Mouse (Mus musculus): Measurements from ENCODE around the gene Glud1. TPM values are rescaled to one million over a fixed set of nuclear protein-coding genes. Genes with fewer than 3 reads are reported as not detected.

The Glud1 gene
- 72.7 and 78.6 TPM in 2 replicates for polyA plus RNA-seq (2014; fragmentation: Nextera tagmentation; extraction: Ambion mirVana)

GRCm38 (mm10) chr14:34310234-34310965, at the start of gene Glud1, which contains the start of gene Shld2:
TSS of gene Glud1 (plus strand) at chr14:34310727.
TSS of gene Shld2 (minus strand) at chr14:34310493.
- Histone ChIP-seq H3K4me2 (ENCODE audit: low read depth, low read length) (peak within 1 kb of the TSS; percentile 65), H3K27ac (replicated peaks; ENCODE audit: low read depth, low read length) (peak within 1 kb of the TSS; percentile 94), H3K36me3 (ENCODE audit: control insufficient read depth, insufficient read depth, low read length) (no peaks in the 10 kb centered on the region), H3K4me1 (ENCODE audit: control insufficient read depth, insufficient read depth, low read length) (peaks cover 18% of the 10 kb centered on the region), H3K4me3 (ENCODE audit: low read depth, low read length) (peak within 1 kb of the TSS; percentile 94), H3K27me3 (replicated peaks; ENCODE audit: control insufficient read depth, insufficient read depth, low read length) (no peaks in the 10 kb centered on the region), H3K9ac (ENCODE audit: low read depth, low read length) (peak within 1 kb of the TSS; percentile 97), H3K9me3 (ENCODE audit: control insufficient read depth, low read length) (no peaks in the 10 kb centered on the region)
- ATAC-seq (ENCODE audit: low read depth) (peak; percentile 95), DNase-seq (ENCODE audit: low spot score) (peak; percentile 97)
- WGBS, result under 1% methylated on average over 27 of the region's 100 CpGs

- WGBS, result 72% methylated on average over 9 of the region's 9 CpGs
- DNase-seq (ENCODE audit: low spot score), result no peak
Observed at GRCm38 (mm10) chr14:34268046-34268445, 42.5 kb upstream of the Glud1 start.

GRCm38 (mm10) chr14:34273280-34273679, 37.2 kb upstream of the Glud1 start:
- H3K36me3 ChIP-seq (ENCODE audit: control insufficient read depth, insufficient read depth, low read length), result no peaks in the 10 kb centered on the region
- ATAC-seq (ENCODE audit: low read depth) (no peak), DNase-seq (ENCODE audit: low spot score) (no peak)
- no peak overlapping the region for H3K4me2 ChIP-seq (ENCODE audit: low read depth, low read length)
- no peaks in the 10 kb centered on the region for H3K4me1 ChIP-seq (ENCODE audit: control insufficient read depth, insufficient read depth, low read length)
- no peaks in the 10 kb centered on the region for H3K27me3 ChIP-seq (replicated peaks; ENCODE audit: control insufficient read depth, insufficient read depth, low read length)
- no peak overlapping the region for H3K27ac ChIP-seq (replicated peaks; ENCODE audit: low read depth, low read length)
- H3K9ac ChIP-seq (ENCODE audit: low read depth, low read length), result no peak overlapping the region
- H3K9me3 ChIP-seq (ENCODE audit: control insufficient read depth, low read length), result no peaks in the 10 kb centered on the region
- WGBS, result 54% methylated on average over 2 of the region's 2 CpGs
- H3K4me3 ChIP-seq (ENCODE audit: low read depth, low read length), result no peak overlapping the region

More at GRCm38 (mm10) chr14:34268046-34268445, 42.5 kb upstream of the Glud1 start:
- Histone ChIP-seq H3K27ac (replicated peaks; ENCODE audit: low read depth, low read length) (no peak overlapping the region), H3K4me2 (ENCODE audit: low read depth, low read length) (no peak overlapping the region), H3K27me3 (replicated peaks; ENCODE audit: control insufficient read depth, insufficient read depth, low read length) (no peaks in the 10 kb centered on the region), H3K36me3 (ENCODE audit: control insufficient read depth, insufficient read depth, low read length) (no peaks in the 10 kb centered on the region), H3K9ac (ENCODE audit: low read depth, low read length) (no peak overlapping the region), H3K9me3 (ENCODE audit: control insufficient read depth, low read length) (no peaks in the 10 kb centered on the region), H3K4me3 (ENCODE audit: low read depth, low read length) (no peak overlapping the region), H3K4me1 (ENCODE audit: control insufficient read depth, insufficient read depth, low read length) (no peaks in the 10 kb centered on the region)
- no peak for ATAC-seq (ENCODE audit: low read depth)

GRCm38 (mm10) chr14:34274141-34274540, 36.4 kb upstream of the Glud1 start:
- Histone ChIP-seq H3K27me3 (replicated peaks; ENCODE audit: control insufficient read depth, insufficient read depth, low read length) (no peaks in the 10 kb centered on the region), H3K4me1 (ENCODE audit: control insufficient read depth, insufficient read depth, low read length) (no peaks in the 10 kb centered on the region), H3K4me2 (ENCODE audit: low read depth, low read length) (no peak overlapping the region), H3K9me3 (ENCODE audit: control insufficient read depth, low read length) (no peaks in the 10 kb centered on the region), H3K36me3 (ENCODE audit: control insufficient read depth, insufficient read depth, low read length) (no peaks in the 10 kb centered on the region), H3K4me3 (ENCODE audit: low read depth, low read length) (no peak overlapping the region), H3K9ac (ENCODE audit: low read depth, low read length) (no peak overlapping the region), H3K27ac (replicated peaks; ENCODE audit: low read depth, low read length) (no peak overlapping the region)
- 95% methylated on average over 3 of the region's 3 CpGs for WGBS
- no peak for ATAC-seq (ENCODE audit: low read depth)
- no peak for DNase-seq (ENCODE audit: low spot score)

GRCm38 (mm10) chr14:34275225-34275624, 35.3 kb upstream of the Glud1 start:
- Histone ChIP-seq H3K27ac (replicated peaks; ENCODE audit: low read depth, low read length) (no peak overlapping the region), H3K4me3 (ENCODE audit: low read depth, low read length) (no peak overlapping the region), H3K9me3 (ENCODE audit: control insufficient read depth, low read length) (no peaks in the 10 kb centered on the region), H3K9ac (ENCODE audit: low read depth, low read length) (no peak overlapping the region), H3K36me3 (ENCODE audit: control insufficient read depth, insufficient read depth, low read length) (no peaks in the 10 kb centered on the region), H3K4me2 (ENCODE audit: low read depth, low read length) (no peak overlapping the region), H3K27me3 (replicated peaks; ENCODE audit: control insufficient read depth, insufficient read depth, low read length) (no peaks in the 10 kb centered on the region), H3K4me1 (ENCODE audit: control insufficient read depth, insufficient read depth, low read length) (no peaks in the 10 kb centered on the region)
- DNase-seq (ENCODE audit: low spot score) (no peak), ATAC-seq (ENCODE audit: low read depth) (no peak)
- WGBS, result 82% methylated on average over 4 of the region's 4 CpGs

- 69% methylated on average over 4 of the region's 4 CpGs for WGBS
- ATAC-seq (ENCODE audit: low read depth), result no peak
- DNase-seq (ENCODE audit: low spot score), result no peak
- no peaks in the 10 kb centered on the region for H3K9me3 ChIP-seq (ENCODE audit: control insufficient read depth, low read length)
- H3K36me3 ChIP-seq (ENCODE audit: control insufficient read depth, insufficient read depth, low read length), result no peaks in the 10 kb centered on the region
- no peak overlapping the region for H3K4me3 ChIP-seq (ENCODE audit: low read depth, low read length)
- H3K27me3 ChIP-seq (replicated peaks; ENCODE audit: control insufficient read depth, insufficient read depth, low read length), result no peaks in the 10 kb centered on the region
- H3K4me2 ChIP-seq (ENCODE audit: low read depth, low read length), result no peak overlapping the region
- H3K27ac ChIP-seq (replicated peaks; ENCODE audit: low read depth, low read length), result no peak overlapping the region
- H3K4me1 ChIP-seq (ENCODE audit: control insufficient read depth, insufficient read depth, low read length), result no peaks in the 10 kb centered on the region
- H3K9ac ChIP-seq (ENCODE audit: low read depth, low read length), result no peak overlapping the region
Observed at GRCm38 (mm10) chr14:34279726-34280125, 30.8 kb upstream of the Glud1 start.

- H3K4me1 ChIP-seq (ENCODE audit: control insufficient read depth, insufficient read depth, low read length), result no peaks in the 10 kb centered on the region
- WGBS, result 81% methylated on average over 2 of the region's 2 CpGs
- DNase-seq (ENCODE audit: low spot score) (no peak), ATAC-seq (ENCODE audit: low read depth) (no peak)
- H3K36me3 ChIP-seq (ENCODE audit: control insufficient read depth, insufficient read depth, low read length), result no peaks in the 10 kb centered on the region
- no peaks in the 10 kb centered on the region for H3K9me3 ChIP-seq (ENCODE audit: control insufficient read depth, low read length)
- no peaks in the 10 kb centered on the region for H3K27me3 ChIP-seq (replicated peaks; ENCODE audit: control insufficient read depth, insufficient read depth, low read length)
- no peak overlapping the region for H3K9ac ChIP-seq (ENCODE audit: low read depth, low read length)
- no peak overlapping the region for H3K4me2 ChIP-seq (ENCODE audit: low read depth, low read length)
- no peak overlapping the region for H3K27ac ChIP-seq (replicated peaks; ENCODE audit: low read depth, low read length)
- no peak overlapping the region for H3K4me3 ChIP-seq (ENCODE audit: low read depth, low read length)
Observed at GRCm38 (mm10) chr14:34280798-34281197, 29.7 kb upstream of the Glud1 start.

- Histone ChIP-seq H3K36me3 (ENCODE audit: control insufficient read depth, insufficient read depth, low read length) (no peaks in the 10 kb centered on the region), H3K9ac (ENCODE audit: low read depth, low read length) (no peak overlapping the region), H3K27me3 (replicated peaks; ENCODE audit: control insufficient read depth, insufficient read depth, low read length) (no peaks in the 10 kb centered on the region), H3K27ac (replicated peaks; ENCODE audit: low read depth, low read length) (no peak overlapping the region), H3K9me3 (ENCODE audit: control insufficient read depth, low read length) (no peaks in the 10 kb centered on the region), H3K4me2 (ENCODE audit: low read depth, low read length) (no peak overlapping the region), H3K4me3 (ENCODE audit: low read depth, low read length) (no peak overlapping the region), H3K4me1 (ENCODE audit: control insufficient read depth, insufficient read depth, low read length) (no peaks in the 10 kb centered on the region)
- 96% methylated on average over 5 of the region's 5 CpGs for WGBS
- no peak for ATAC-seq (ENCODE audit: low read depth)
- no peak for DNase-seq (ENCODE audit: low spot score)
Observed at GRCm38 (mm10) chr14:34281736-34282269, 28.7 kb upstream of the Glud1 start.

- H3K4me1 ChIP-seq (ENCODE audit: control insufficient read depth, insufficient read depth, low read length), result no peaks in the 10 kb centered on the region
- 75% methylated on average over 2 of the region's 2 CpGs for WGBS
- H3K36me3 ChIP-seq (ENCODE audit: control insufficient read depth, insufficient read depth, low read length), result no peaks in the 10 kb centered on the region
- ATAC-seq (ENCODE audit: low read depth) (no peak), DNase-seq (ENCODE audit: low spot score) (no peak)
- H3K9ac ChIP-seq (ENCODE audit: low read depth, low read length), result no peak overlapping the region
- H3K27ac ChIP-seq (replicated peaks; ENCODE audit: low read depth, low read length), result no peak overlapping the region
- H3K4me2 ChIP-seq (ENCODE audit: low read depth, low read length), result no peak overlapping the region
- H3K4me3 ChIP-seq (ENCODE audit: low read depth, low read length), result no peak overlapping the region
- no peaks in the 10 kb centered on the region for H3K27me3 ChIP-seq (replicated peaks; ENCODE audit: control insufficient read depth, insufficient read depth, low read length)
- H3K9me3 ChIP-seq (ENCODE audit: control insufficient read depth, low read length), result no peaks in the 10 kb centered on the region
Observed at GRCm38 (mm10) chr14:34288396-34288795, 22.1 kb upstream of the Glud1 start.
